Mouse (Mus musculus) liver, embryonic 11.5 days (tissue): ENCODE measurements around the gene Cd79a. TPM values are rescaled to one million over a fixed set of nuclear protein-coding genes. Genes with fewer than 3 reads are reported as not detected.

ENCODE experiments used
- ATAC-seq: fragments of 200-750 bp; cut with Nextera tagmentation; replicated peaks from 2 replicates; pipeline ENCODE4 v1.8.0; 2017; ENCODE audit warnings: moderate number of reproducible peaks, mild to moderate bottlenecking, moderate TSS enrichment, moderate library complexity; ENCODE audit not compliant: low FRiP score
- DNase-seq: peaks from one replicate; pipeline ENCODE4 v3.0.0-alpha.2; 2017; ENCODE audit warnings: low spot score
- H3K27ac ChIP-seq: fragments of 300-500 bp; sonication (generic); 2 replicates; pipeline ENCODE4 v1.5.1; 2014; ENCODE audit warnings: mild to moderate bottlenecking, low read depth, low read length, control low read depth
- H3K27me3 ChIP-seq: fragments of 300-500 bp; sonication (generic); replicated peaks from 2 replicates; pipeline ENCODE4 v1.6.1; 2014; ENCODE audit warnings: low read length, mixed read lengths; ENCODE audit not compliant: control insufficient read depth, insufficient read depth
- H3K36me3 ChIP-seq: fragments of 300-500 bp; sonication (generic); 2 replicates; pipeline ENCODE4 v1.6.1; 2014; ENCODE audit warnings: mild to moderate bottlenecking, low read length, moderate library complexity, mixed read lengths; ENCODE audit not compliant: control insufficient read depth, insufficient read depth
- H3K4me1 ChIP-seq: fragments of 300-500 bp; sonication (generic); replicated peaks from 2 replicates; pipeline ENCODE4 v1.6.1; 2014; ENCODE audit warnings: low read length, mixed read lengths; ENCODE audit not compliant: control insufficient read depth, insufficient read depth
- H3K4me2 ChIP-seq: fragments of 300-500 bp; sonication (generic); 2 replicates; pipeline ENCODE4 v1.6.1; 2014; ENCODE audit warnings: mild to moderate bottlenecking, control low read depth, moderate library complexity
- H3K4me3 ChIP-seq: fragments of 300-500 bp; sonication (generic); 2 replicates; pipeline ENCODE4 v1.5.1; 2014; ENCODE audit warnings: low read depth, low read length, control low read depth
- H3K9ac ChIP-seq: fragments of 300-500 bp; sonication (generic); 2 replicates; pipeline ENCODE4 v1.6.1; 2014; ENCODE audit warnings: low read depth, low read length, control low read depth
- H3K9me3 ChIP-seq: fragments of 300-500 bp; sonication (generic); 2 replicates; pipeline ENCODE4 v1.6.1; 2016; ENCODE audit warnings: low read length, inconsistent platforms, mixed read lengths; ENCODE audit not compliant: control insufficient read depth
- WGBS: fragments of 180-500 bp; shearing (Covaris S2); extraction: QIAGEN DNeasy Blood & Tissue Kit; methylation state at CpG from one replicate; pipeline ENCODE4 v1.1.7; 2014; 5-methylcytosine and 5-hydroxymethylcytosine counted together
- polyA plus RNA-seq: library from polyadenylated mRNA; unstranded; fragments of >200 nt; fragmentation: Nextera tagmentation; extraction: Ambion mirVana; gene quantifications from 2 replicates; pipeline ENCODE4 v1.2.1, GENCODE M21; 2014

The Cd79a gene
- polyA plus RNA-seq, 1 experiment from 2014 or later: not detected

DNA sequence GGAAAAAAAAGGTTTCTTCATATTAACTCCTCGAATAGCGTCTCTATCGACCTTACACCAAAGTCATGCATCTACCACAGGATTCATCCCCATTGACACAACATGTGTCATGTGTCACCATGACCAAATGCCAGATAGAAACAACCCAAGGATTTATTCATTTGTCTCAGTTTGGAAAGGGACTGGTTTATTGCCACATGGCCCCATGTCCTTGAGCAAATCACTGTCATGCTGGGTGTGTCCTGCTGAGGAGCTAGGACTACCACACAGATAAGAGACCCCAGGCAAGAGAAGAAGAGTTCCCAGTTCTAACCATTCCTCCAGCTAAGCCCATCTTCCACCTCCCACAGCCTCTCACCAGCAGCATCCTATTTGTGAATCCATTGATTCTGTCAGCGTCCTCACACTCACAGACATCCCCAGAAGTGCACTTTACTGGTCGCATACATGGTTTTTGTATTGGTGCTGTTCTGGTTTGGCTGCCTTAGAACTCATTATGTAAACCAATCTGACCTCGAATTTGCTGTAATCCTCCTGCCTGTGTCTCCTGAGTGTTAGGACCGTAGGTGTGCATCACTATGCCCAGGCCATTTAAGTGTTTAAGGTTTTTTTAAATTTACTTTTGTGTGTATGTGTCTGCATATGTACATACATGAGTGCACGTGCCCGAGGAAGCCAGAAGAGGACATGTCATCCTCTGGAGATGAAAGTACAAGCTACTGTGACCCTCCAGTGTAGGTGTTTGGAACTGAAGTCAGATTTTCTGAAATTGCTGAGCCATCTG lies 14.6 kb upstream of the Cd79a start:
- 90% methylated on average over 9 of the region's 9 CpGs for WGBS
- peaks cover 24% of the 10 kb centered on the region for H3K36me3 ChIP-seq

DNA sequence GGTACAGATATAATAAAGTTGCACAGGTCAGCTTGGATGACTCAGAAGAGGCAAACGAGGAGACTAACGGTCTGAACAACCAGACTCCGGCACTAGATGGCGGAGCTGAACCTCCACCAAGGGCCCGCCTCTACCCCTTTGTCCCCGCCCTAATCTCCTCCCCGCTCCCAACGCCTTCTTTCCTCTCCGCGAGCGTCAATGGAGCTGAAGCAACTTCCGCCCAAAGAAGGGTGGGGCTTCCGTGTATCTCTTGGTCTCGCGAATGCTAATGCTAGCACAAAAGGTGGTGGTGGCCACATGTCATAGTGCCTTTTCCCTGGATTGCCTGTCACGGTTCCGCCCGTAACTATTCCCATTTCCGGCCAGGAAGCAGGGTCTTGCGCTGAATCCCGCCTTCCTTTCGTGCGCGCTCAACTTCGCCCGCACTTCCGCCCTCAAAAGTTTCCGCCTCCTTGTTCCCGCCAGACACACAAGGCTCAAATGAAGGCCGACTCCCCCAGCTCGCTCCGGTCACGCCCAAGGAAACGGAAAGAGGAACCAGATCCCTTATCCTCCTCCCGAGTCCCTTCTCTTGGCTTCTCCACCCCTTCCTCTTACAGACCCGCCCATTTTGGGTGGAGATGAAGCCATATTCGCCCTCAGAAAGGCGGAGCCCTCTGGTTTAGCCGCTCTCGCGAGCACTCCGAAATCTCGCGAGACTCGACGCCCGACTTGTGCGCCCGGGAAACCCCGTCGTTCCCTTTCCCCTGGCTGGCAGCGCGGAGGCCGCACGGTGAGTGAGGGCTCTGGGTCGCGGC lies 13.1 kb upstream of the Cd79a start, which contains the start of gene Rps19:
TSS of gene Rps19 (plus strand) at position 476 of the 797 bp plus-strand sequence.
- H3K27ac ChIP-seq: peak within 1 kb of the TSS; percentile 95
- WGBS: under 1% methylated on average over 57 of the region's 57 CpGs
- H3K36me3 ChIP-seq: peaks cover 39% of the 10 kb centered on the region
- H3K27me3 ChIP-seq: no peaks in the 10 kb centered on the region
- H3K9me3 ChIP-seq: no peaks in the 10 kb centered on the region
- peak within 1 kb of the TSS; percentile 83 for H3K4me2 ChIP-seq
- DNase-seq (peak; percentile 96), ATAC-seq (peak; percentile 93)
- peaks cover 27% of the 10 kb centered on the region for H3K4me1 ChIP-seq
- peak within 1 kb of the TSS; percentile 100 for H3K9ac ChIP-seq
- H3K4me3 ChIP-seq: peak within 1 kb of the TSS; percentile 100

More for the DNA sequence above, 14.6 kb upstream of the Cd79a start:
- no peak overlapping the region for H3K9ac ChIP-seq
- DNase-seq (no peak), ATAC-seq (no peak)
- H3K9me3 ChIP-seq: no peaks in the 10 kb centered on the region
- H3K4me1 ChIP-seq: peaks cover 20% of the 10 kb centered on the region
- no peak overlapping the region for H3K27ac ChIP-seq
- no peak overlapping the region for H3K4me2 ChIP-seq
- H3K27me3 ChIP-seq: no peaks in the 10 kb centered on the region
- H3K4me3 ChIP-seq: no peak overlapping the region

DNA sequence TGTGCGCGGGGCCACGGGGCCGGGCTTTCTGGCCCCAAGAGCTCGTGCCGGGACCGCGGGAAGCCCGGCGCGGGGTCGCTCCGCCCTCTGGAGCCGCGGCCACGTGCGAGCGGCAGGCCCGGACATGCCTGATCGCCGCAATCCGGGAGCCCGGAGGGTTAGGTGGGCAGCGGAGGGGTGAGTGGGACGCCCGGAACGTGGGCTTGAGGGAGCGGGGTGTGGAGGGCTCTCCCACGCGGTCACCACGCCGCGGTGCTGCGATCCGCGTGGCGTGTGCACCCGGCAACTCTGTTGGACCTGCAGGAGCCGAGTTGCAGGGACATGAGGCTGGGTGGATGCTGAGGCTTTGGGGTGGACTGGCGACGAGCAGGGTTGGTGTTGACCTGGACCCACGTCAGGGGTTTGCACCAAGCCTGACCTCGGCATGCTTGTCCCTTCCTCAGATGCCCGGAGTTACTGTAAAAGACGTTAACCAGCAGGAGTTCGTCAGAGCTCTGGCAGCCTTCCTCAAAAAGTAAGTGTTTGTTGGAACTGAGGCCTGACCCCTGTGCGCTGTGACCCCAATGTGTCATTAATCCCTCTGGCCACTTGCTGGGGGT lies 12.4 kb upstream of the Cd79a start:
- Histone ChIP-seq H3K4me2 (peak overlapping the region; percentile 83), H3K27me3 (no peaks in the 10 kb centered on the region), H3K4me1 (peaks cover 27% of the 10 kb centered on the region), H3K9me3 (no peaks in the 10 kb centered on the region), H3K27ac (peak overlapping the region; percentile 95), H3K36me3 (peaks cover 46% of the 10 kb centered on the region), H3K9ac (peak overlapping the region; percentile 100), H3K4me3 (peak overlapping the region; percentile 100)
- WGBS: under 1% methylated on average over 47 of the region's 47 CpGs
- ATAC-seq (peak; percentile 1; the same call in 1 of the 2 replicates), DNase-seq (no peak)

DNA sequence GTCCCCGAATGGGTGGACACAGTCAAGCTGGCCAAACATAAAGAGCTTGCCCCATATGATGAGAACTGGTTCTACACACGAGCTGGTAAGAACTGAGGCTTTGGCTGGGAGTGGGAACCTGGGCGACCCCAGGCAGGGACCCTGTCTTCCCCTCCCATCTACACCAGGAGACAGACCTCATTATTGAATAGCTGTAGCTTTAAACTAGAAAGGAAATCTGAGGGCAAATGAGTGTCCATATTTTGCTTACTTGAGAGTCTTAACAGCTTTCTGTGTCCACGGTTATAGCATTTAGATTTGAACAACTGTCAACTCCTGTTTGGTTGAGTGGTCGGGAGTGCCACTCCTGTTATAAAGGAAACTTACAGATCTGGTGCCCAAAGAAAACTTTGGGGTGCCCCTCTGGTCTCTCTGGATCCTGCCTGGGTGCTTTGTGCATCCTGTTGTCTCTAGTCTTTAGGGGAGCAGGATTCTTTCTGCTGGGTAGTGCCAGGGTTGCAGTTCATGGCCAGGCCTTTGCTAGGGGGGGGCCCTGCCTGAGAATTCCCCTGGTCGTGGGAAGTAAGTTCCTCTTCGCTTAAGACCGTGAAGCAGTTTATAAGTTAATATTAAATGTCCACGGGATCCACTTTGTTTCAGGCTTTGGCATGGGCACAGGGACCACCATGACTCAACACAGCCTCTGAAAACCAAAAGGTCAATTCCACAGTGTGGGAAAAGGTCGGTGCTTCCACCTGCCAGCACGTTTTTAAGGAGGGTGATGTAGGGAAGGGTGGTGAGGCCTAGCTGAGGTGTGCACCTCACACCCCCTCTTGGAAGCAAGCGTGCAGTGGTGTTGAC lies 11.5 kb upstream of the Cd79a start:
- H3K36me3 ChIP-seq: peaks cover 49% of the 10 kb centered on the region
- no peaks in the 10 kb centered on the region for H3K27me3 ChIP-seq
- no peak for DNase-seq
- H3K4me3 ChIP-seq: peak overlapping the region; percentile 100
- H3K4me2 ChIP-seq: peak overlapping the region; percentile 83
- peak overlapping the region; percentile 100 for H3K9ac ChIP-seq
- H3K27ac ChIP-seq: peak overlapping the region; percentile 95
- peaks cover 27% of the 10 kb centered on the region for H3K4me1 ChIP-seq
- no peak for ATAC-seq
- H3K9me3 ChIP-seq: no peaks in the 10 kb centered on the region
- WGBS: 25% methylated on average over 12 of the region's 12 CpGs

DNA sequence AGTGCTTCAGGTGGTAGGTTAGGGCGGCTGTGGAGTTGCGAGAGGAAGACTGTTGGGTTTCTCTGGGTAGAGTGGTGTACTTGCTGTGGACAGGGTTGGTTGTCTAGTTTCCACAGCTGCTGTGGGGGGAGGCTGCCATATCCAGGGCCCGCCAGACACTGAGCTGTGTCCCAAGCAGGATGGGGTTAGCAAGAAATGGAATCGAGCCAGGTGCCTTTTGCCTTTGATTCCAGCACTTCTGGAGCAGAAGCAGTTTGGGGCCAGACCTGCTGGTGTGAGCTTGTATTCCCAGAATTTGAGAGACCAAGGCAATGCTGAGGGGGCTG lies 10.9 kb upstream of the Cd79a start:
- H3K4me1 ChIP-seq: peaks cover 27% of the 10 kb centered on the region
- peak overlapping the region; percentile 95 for H3K27ac ChIP-seq
- H3K9me3 ChIP-seq: no peaks in the 10 kb centered on the region

DNA sequence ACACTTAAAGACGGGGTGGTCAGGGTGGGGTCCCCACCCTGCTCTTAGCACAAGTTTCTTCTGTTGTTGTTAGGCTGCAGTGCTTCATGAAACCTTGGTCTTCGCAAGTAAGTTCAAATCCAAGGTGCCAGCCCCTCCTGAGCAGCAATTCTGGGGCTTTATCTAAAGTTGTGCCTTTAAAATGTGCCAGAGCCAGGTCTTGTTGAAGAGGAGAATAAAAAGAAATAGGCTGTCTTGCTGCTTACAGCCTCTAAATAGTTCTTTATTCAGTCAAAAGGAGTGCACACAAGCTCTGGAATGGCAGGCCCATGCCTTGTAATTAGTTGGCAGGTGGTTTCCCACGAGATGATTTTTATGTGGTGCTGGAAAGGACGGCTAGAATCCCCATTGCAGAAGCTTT lies 10.1 kb upstream of the Cd79a start:
- Histone ChIP-seq H3K27ac (peak overlapping the region; percentile 95), H3K27me3 (no peaks in the 10 kb centered on the region), H3K36me3 (peaks cover 49% of the 10 kb centered on the region), H3K9me3 (no peaks in the 10 kb centered on the region), H3K9ac (peak overlapping the region; percentile 100), H3K4me1 (peaks cover 27% of the 10 kb centered on the region), H3K4me3 (peak overlapping the region; percentile 100), H3K4me2 (peak overlapping the region; percentile 83)
- WGBS: 72% methylated on average over 4 of the region's 4 CpGs
- DNase-seq (no peak), ATAC-seq (no peak)

More for the DNA sequence above, 10.9 kb upstream of the Cd79a start:
- ATAC-seq (no peak), DNase-seq (peak; percentile 46)
- Histone ChIP-seq H3K4me3 (peak overlapping the region; percentile 100), H3K27me3 (no peaks in the 10 kb centered on the region), H3K36me3 (peaks cover 49% of the 10 kb centered on the region), H3K9ac (peak overlapping the region; percentile 100), H3K4me2 (peak overlapping the region; percentile 83)
- 43% methylated on average over 4 of the region's 4 CpGs for WGBS

DNA sequence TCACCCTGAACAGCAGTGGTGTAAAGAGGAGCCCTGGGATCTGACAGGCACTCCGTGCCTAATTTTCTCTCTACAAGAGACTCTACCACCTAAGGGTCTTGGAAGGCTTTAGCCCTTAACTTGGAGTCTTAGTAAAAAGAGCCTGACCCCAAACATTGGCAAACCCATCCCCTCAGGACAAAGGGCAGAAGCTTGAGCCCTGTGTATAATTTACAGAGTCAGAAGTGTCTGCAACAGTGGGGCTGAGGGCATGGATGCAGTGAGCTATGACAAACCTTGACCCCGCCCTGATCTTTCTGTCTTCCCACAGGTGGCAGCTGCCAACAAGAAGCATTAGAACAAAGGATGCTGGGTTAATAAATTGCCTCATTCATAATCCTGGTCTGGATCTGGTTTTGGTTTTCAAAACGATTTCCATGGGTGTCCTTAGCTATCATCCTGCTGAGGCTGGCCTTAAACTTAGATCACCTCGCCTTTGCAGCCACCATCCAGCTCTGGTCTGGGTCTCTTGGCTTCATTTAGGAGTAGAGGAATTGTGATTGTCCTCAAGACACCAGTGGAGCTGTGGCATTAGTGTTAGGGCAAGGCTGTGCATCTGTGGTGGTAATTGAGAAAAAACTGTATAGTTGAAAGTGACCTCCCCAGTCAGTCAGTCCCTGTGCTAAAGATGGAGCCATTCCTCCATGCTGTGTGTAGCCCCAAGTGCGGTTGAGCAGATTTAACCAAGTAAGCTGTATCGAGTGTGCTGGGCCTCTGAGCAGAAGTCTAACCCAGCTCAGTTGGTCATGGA lies 7.6 kb upstream of the Cd79a start:
- peak; percentile 14; the same call in 1 of the 2 replicates for ATAC-seq
- H3K9me3 ChIP-seq: no peaks in the 10 kb centered on the region
- no peak overlapping the region for H3K4me3 ChIP-seq
- no peak overlapping the region for H3K9ac ChIP-seq
- no peaks in the 10 kb centered on the region for H3K27me3 ChIP-seq
- H3K36me3 ChIP-seq: peaks cover 49% of the 10 kb centered on the region
- no peak overlapping the region for H3K4me2 ChIP-seq
- H3K4me1 ChIP-seq: peaks cover 27% of the 10 kb centered on the region
- peak; percentile 38 for DNase-seq
- H3K27ac ChIP-seq: no peak overlapping the region
- 86% methylated on average over 6 of the region's 6 CpGs for WGBS
